8 mouse cellular contexts compared by ENCODE assay signal in the genomic region with DNA sequence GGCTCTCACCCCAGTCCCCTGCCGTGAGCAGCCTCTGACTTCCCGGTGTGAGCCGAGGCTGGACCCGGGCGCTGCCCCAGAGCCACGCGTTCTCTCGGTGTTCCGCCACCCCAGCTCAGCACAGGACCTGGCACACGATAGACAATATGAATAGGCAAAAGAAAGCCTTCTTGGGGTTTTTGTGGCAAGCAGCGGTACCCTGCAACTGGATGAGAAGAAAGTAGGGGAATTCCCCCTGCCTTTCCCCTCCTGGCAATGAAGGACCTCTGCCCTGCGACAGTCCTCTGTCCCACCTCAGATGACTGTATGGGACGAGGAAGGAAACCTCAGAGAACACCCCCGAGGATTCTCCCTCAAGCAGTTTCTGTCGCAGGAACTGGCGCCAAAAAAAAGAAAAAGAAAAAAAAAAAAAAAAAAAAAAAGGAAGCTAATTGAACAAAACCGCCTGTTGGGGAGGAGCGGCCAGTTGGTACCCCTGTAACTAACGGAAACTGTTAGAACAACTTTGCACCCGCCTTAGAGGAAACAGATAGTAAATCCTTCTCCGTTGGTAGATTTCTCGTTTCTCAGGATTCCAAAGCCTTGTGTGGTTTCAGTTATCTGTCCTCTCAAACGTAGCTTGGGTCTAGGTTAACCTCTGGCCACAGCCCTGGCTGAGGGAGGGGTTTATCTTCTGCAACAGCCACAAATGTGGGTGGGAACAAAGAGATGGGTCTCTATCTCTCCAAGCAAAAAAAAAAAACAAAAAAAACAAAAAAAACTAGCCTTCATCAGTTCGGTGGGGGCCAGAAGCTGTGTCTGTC. TPM values are rescaled to one million over a fixed set of nuclear protein-coding genes. Genes with fewer than 3 reads are reported as not detected.
A peak's percentile ranks its signal among the peaks of the same experiment; 100 is the strongest.
DNase-seq lines count a peak whose midpoint lies in the region; ATAC-seq lines count a peak whose summit lies in the region.

No protein-coding gene starts in this region.

- H3K4me1 ChIP-seq in forebrain, embryonic 16.5 days (replicated peaks; ENCODE audit: control insufficient read depth, insufficient read depth, low read length), result peaks cover 35% of the 10 kb centered on the region

- DNase-seq in gastrocnemius, adult 18-20 months (ENCODE audit: low spot score), result peak; percentile 41
- DNase-seq in gastrocnemius, postnatal 10 days, result no peak
- peak; percentile 52 for DNase-seq in T-cell, adult 2 months (ENCODE audit: low spot score)
- peak; percentile 52 to 62 for DNase-seq in lung, adult 18-20 months
- DNase-seq in urinary bladder, adult 2 months (ENCODE audit: low spot score), result no peak

- peak overlapping the region; percentile 59 for H3K4me2 ChIP-seq in forebrain, embryonic 16.5 days (ENCODE audit: low read length)

- H3K9me3 ChIP-seq in forebrain, embryonic 16.5 days (ENCODE audit: control insufficient read depth, low read length), result no peaks in the 10 kb centered on the region

- H3K27ac ChIP-seq in forebrain, embryonic 16.5 days (ENCODE audit: low read length), result peak overlapping the region; percentile 98

- H3K4me3 ChIP-seq in forebrain, embryonic 16.5 days (replicated peaks; ENCODE audit: low read length), result peak overlapping the region; percentile 79

- peak; percentile 49 for ATAC-seq in forebrain, embryonic 16.5 days
- ATAC-seq in inflammation-experienced regulatory T-cells, adult 6 months, result peak; percentile 40
- ATAC-seq in neutrophil, adult 5-6 weeks (ENCODE audit: extremely low read depth, insufficient number of reproducible peaks, low FRiP score, poor library complexity, severe bottlenecking), result peak; percentile 10; the same call in 1 of the 2 replicates

- peak overlapping the region; percentile 84 for H3K9ac ChIP-seq in forebrain, embryonic 16.5 days (replicated peaks; ENCODE audit: low read depth, low read length)

- no peaks in the 10 kb centered on the region for H3K36me3 ChIP-seq in forebrain, embryonic 16.5 days (ENCODE audit: control insufficient read depth, insufficient read depth)

- no peaks in the 10 kb centered on the region for H3K27me3 ChIP-seq in forebrain, embryonic 16.5 days (replicated peaks; ENCODE audit: control insufficient read depth, insufficient read depth, low read length)

- WGBS in forebrain, embryonic 16.5 days, result 3% methylated on average over 23 of the region's 24 CpGs

RNA-seq across cellular contexts. Expression of gene Pigv, which starts 0.6 kb away (rescaled TPM):
- total RNA-seq in gastrocnemius, adult 18-20 months (2021), result 10 to 100 TPM in 1 of 2 experiments, 1 to 10 TPM in 1; 9.7 to 12.2 TPM
- 10 to 100 TPM; 10.2 to 10.6 TPM for total RNA-seq in gastrocnemius, postnatal 10 days (2021)
- 14.7 and 15.5 TPM in 2 replicates for polyA plus RNA-seq in forebrain, embryonic 16.5 days (2015; fragmentation: Nextera tagmentation; extraction: Ambion mirVana)
- 10 to 100 TPM; 10.3 to 13.8 (median 11.3) TPM for polyA plus RNA-seq in inflammation-experienced regulatory T-cells, adult 6 months (2017; shearing (Covaris generic))
- 13.2 and 22.0 TPM in 2 replicates for total RNA-seq in neutrophil, adult 5-6 weeks (2017)
- 17.1 and 19.4 TPM in 2 replicates for polyA plus RNA-seq in urinary bladder, adult 2 months (2012; rRNA removed)

RNA-seq across cellular contexts. Expression of gene Zdhhc18, which starts 23.1 kb away (rescaled TPM):
- total RNA-seq in gastrocnemius, adult 18-20 months (2021), result 10 to 100 TPM; 24.1 to 35.7 TPM
- 10 to 100 TPM; 21.6 to 27.6 TPM for total RNA-seq in gastrocnemius, postnatal 10 days (2021)
- 3.5 and 4.5 TPM in 2 replicates for polyA plus RNA-seq in forebrain, embryonic 16.5 days (2015; fragmentation: Nextera tagmentation; extraction: Ambion mirVana)
- polyA plus RNA-seq in inflammation-experienced regulatory T-cells, adult 6 months (2017; shearing (Covaris generic)), result 10 to 100 TPM; 22.8 to 25.9 (median 23.1) TPM
- total RNA-seq in neutrophil, adult 5-6 weeks (2017), result 91.5 and 99.5 TPM in 2 replicates
- polyA plus RNA-seq in urinary bladder, adult 2 months (2012; rRNA removed), result 17.8 and 19.7 TPM in 2 replicates

Comparison
In these comparisons a context has a peak if more than half of its experiments do, and no peak if none do; other contexts are left out.
1. DNase-seq: peak in gastrocnemius, adult 18-20 months (single experiment), T-cell, adult 2 months (single experiment) and lung, adult 18-20 months (2 of 2); none in gastrocnemius, postnatal 10 days (single experiment) and urinary bladder, adult 2 months (single experiment).
2. Peak in every context shown above with its lines, with median percentiles within 50 percentile points of each other: ATAC-seq.